Mouse (Mus musculus) erythroblast, embryonic 14.5 days (primary cell): Measurements from ENCODE around the gene Ryr3.

Experiments
- GATA1 ChIP-seq: IDR thresholded peaks from 2 replicates; pipeline ENCODE4 v1.6.1; 2012; ENCODE audit warnings: low read length, inconsistent platforms, mixed read lengths
- TAL1 ChIP-seq: IDR thresholded peaks from 3 replicates; pipeline ENCODE4 v1.6.1; 2012; ENCODE audit warnings: low read length, inconsistent platforms, mixed read lengths

- no peak for TF ChIP-seq GATA1
- no peak for TF ChIP-seq TAL1
Measured at GRCm38 (mm10) chr2:113233356-113233755, 16.5 kb upstream of the Ryr3 start.
